Mouse (Mus musculus): ENCODE measurements around the gene 4921517D22Rik.

The 4921517D22Rik gene

GRCm38 (mm10) chr13:59690576-59690975 lies 3.3 kb downstream of the 4921517D22Rik start:
- no peak for DNase-seq

GRCm38 (mm10) chr13:59689843-59690242 lies 4.1 kb downstream of the 4921517D22Rik start:
- no peak for DNase-seq

- DNase-seq = no peak
These were observed 4.6 kb downstream of the 4921517D22Rik start for GRCm38 (mm10) chr13:59689313-59689712.

- DNase-seq = no peak
These were observed 5.6 kb downstream of the 4921517D22Rik start for GRCm38 (mm10) chr13:59688338-59688770.

- DNase-seq = no peak
These were observed 8.7 kb downstream of the 4921517D22Rik start for GRCm38 (mm10) chr13:59685236-59685635.

GRCm38 (mm10) chr13:59682629-59683028 lies 11.3 kb downstream of the 4921517D22Rik start:
- DNase-seq = no peak

GRCm38 (mm10) chr13:59679908-59680307 lies 14.0 kb downstream of the 4921517D22Rik start:
- no peak for DNase-seq

- DNase-seq = no peak
These were observed 14.6 kb downstream of the 4921517D22Rik start for GRCm38 (mm10) chr13:59679306-59679705.

- no peak for DNase-seq
These were observed 17.3 kb downstream of the 4921517D22Rik start for GRCm38 (mm10) chr13:59676316-59677229.

- DNase-seq = peak; percentile 79
These were observed 18.5 kb downstream of the 4921517D22Rik start, which contains the start of gene Golm1 for GRCm38 (mm10) chr13:59675151-59676011. Gene Golm1, minus strand, starts transcription at chr13:59675811.

GRCm38 (mm10) chr13:59674761-59675150 lies 19.2 kb downstream of the 4921517D22Rik start:
- DNase-seq = peak; percentile 58

- DNase-seq = peak; percentile 51
These were observed 19.7 kb downstream of the 4921517D22Rik start for GRCm38 (mm10) chr13:59674215-59674614.

GRCm38 (mm10) chr13:59673597-59673996 lies 20.3 kb downstream of the 4921517D22Rik start:
- peak; percentile 40 for DNase-seq

- DNase-seq = no peak
These were observed 21.7 kb downstream of the 4921517D22Rik start for GRCm38 (mm10) chr13:59672248-59672647.

GRCm38 (mm10) chr13:59671521-59671920 lies 22.4 kb downstream of the 4921517D22Rik start:
- DNase-seq = peak; percentile 32

- no peak for DNase-seq
These were observed 24.0 kb downstream of the 4921517D22Rik start for GRCm38 (mm10) chr13:59669946-59670345.

- DNase-seq = no peak
These were observed 25.3 kb downstream of the 4921517D22Rik start for GRCm38 (mm10) chr13:59668501-59669093.

- DNase-seq = no peak
These were observed 26.1 kb downstream of the 4921517D22Rik start for GRCm38 (mm10) chr13:59667763-59668162.

- DNase-seq = no peak
These were observed 29.8 kb downstream of the 4921517D22Rik start for GRCm38 (mm10) chr13:59663939-59664712.

- DNase-seq = no peak
These were observed 31.9 kb downstream of the 4921517D22Rik start for GRCm38 (mm10) chr13:59661966-59662365.

- DNase-seq = no peak
These were observed 32.5 kb downstream of the 4921517D22Rik start for GRCm38 (mm10) chr13:59661387-59661786.

- DNase-seq = no peak
These were observed 33.5 kb downstream of the 4921517D22Rik start for GRCm38 (mm10) chr13:59660371-59660770.

Data from retina, postnatal 1 day (tissue).